Mouse (Mus musculus) liver, embryonic 16.5 days (tissue): ENCODE data around the gene Atox1. TPM values are rescaled to one million over a fixed set of nuclear protein-coding genes. Genes with fewer than 3 reads are reported as not detected.

ENCODE experiments used
- ATAC-seq: fragments of 200-750 bp; cut with Nextera tagmentation; 2 replicates; pipeline ENCODE4 v1.8.0; 2017; ENCODE audit warnings: low read depth, mild to moderate bottlenecking, moderate number of reproducible peaks, moderate library complexity
- H3K27ac ChIP-seq: fragments of 300-500 bp; sonication (generic); 2 replicates; pipeline ENCODE4 v1.5.1; 2014; ENCODE audit warnings: mild to moderate bottlenecking, low read length
- H3K27me3 ChIP-seq: fragments of 300-500 bp; sonication (generic); 2 replicates; pipeline ENCODE4 v1.6.1; 2014; ENCODE audit warnings: low read depth, low read length, mixed read lengths; ENCODE audit not compliant: control insufficient read depth, insufficient read depth
- H3K36me3 ChIP-seq: fragments of 300-500 bp; sonication (generic); 2 replicates; pipeline ENCODE4 v1.6.1; 2014; ENCODE audit warnings: mild to moderate bottlenecking; ENCODE audit not compliant: control insufficient read depth, insufficient read depth
- H3K4me1 ChIP-seq: fragments of 300-500 bp; sonication (generic); 2 replicates; pipeline ENCODE4 v1.6.1; 2014; ENCODE audit warnings: low read depth, low read length, mixed read lengths; ENCODE audit not compliant: control insufficient read depth
- H3K4me2 ChIP-seq: fragments of 300-500 bp; sonication (generic); 2 replicates; pipeline ENCODE4 v1.6.1; 2014; ENCODE audit warnings: low read depth, low read length, mixed read lengths
- H3K4me3 ChIP-seq: fragments of 300-500 bp; sonication (generic); 2 replicates; pipeline ENCODE4 v1.5.1; 2014; ENCODE audit warnings: low read depth, mild to moderate bottlenecking, low read length
- H3K9ac ChIP-seq: fragments of 300-500 bp; sonication (generic); 2 replicates; pipeline ENCODE4 v1.6.1; 2014; ENCODE audit warnings: low read depth, low read length
- H3K9me3 ChIP-seq: fragments of 300-500 bp; sonication (generic); replicated peaks from 2 replicates; pipeline ENCODE4 v1.6.1; 2016; ENCODE audit warnings: low read length; ENCODE audit not compliant: control insufficient read depth
- WGBS: fragments of 180-500 bp; shearing (Covaris S2); extraction: QIAGEN DNeasy Blood & Tissue Kit; methylation state at CpG from one replicate; pipeline ENCODE4 v1.1.7; 2014; ENCODE audit not compliant: insufficient replicate concordance; 5-methylcytosine and 5-hydroxymethylcytosine counted together
- polyA plus RNA-seq: library from polyadenylated mRNA; unstranded; fragments of >200 nt; fragmentation: Nextera tagmentation; extraction: Ambion mirVana; gene quantifications from 2 replicates; pipeline ENCODE4 v1.2.1, GENCODE M21; 2015

Gene Atox1
- polyA plus RNA-seq, 1 experiment from 2014 or later = 195 TPM

DNA sequence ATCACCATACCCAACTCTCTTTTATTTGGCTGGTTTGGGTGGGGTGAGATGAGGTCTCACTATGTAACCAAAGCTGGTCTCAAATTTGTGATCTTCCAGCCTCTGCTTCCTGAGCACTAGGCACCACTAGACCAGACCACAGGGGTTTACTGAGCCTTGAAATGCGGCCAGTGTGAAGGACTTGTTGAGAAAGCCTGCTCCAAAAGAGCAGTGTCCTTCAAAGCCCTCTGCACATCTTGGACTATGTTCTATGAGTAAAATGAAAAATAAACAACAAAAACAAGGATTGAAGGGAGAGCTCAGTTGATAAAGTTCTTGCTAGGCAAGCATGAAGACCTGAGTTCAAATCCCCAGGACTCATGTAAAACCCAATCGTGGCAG, 47.6 kb downstream of the Atox1 start:
- WGBS = 66% methylated on average over 2 of the region's 2 CpGs
- Histone ChIP-seq H3K4me1 (no peaks in the 10 kb centered on the region; the same call in none of the 2 replicates), H3K27ac (no peak overlapping the region), H3K36me3 (no peaks in the 10 kb centered on the region), H3K9me3 (no peaks in the 10 kb centered on the region), H3K27me3 (no peaks in the 10 kb centered on the region), H3K4me3 (no peak overlapping the region), H3K4me2 (no peak overlapping the region), H3K9ac (no peak overlapping the region)
- ATAC-seq = no peak

- Histone ChIP-seq H3K4me2 (no peak overlapping the region), H3K4me3 (no peak overlapping the region), H3K27me3 (no peaks in the 10 kb centered on the region), H3K4me1 (no peaks in the 10 kb centered on the region; the same call in none of the 2 replicates), H3K27ac (no peak overlapping the region), H3K9me3 (no peaks in the 10 kb centered on the region), H3K36me3 (no peaks in the 10 kb centered on the region), H3K9ac (no peak overlapping the region)
- 66% methylated on average over 10 of the region's 10 CpGs for WGBS
- no peak for ATAC-seq
These were observed 48.2 kb downstream of the Atox1 start for GRCm38 (mm10) chr11:55412680-55413415.

GRCm38 (mm10) chr11:55412034-55412433, 49.0 kb downstream of the Atox1 start:
- WGBS = 60% methylated on average over 7 of the region's 7 CpGs
- no peak overlapping the region for H3K4me3 ChIP-seq
- no peak overlapping the region for H3K9ac ChIP-seq
- no peaks in the 10 kb centered on the region for H3K27me3 ChIP-seq
- H3K36me3 ChIP-seq = no peaks in the 10 kb centered on the region
- no peaks in the 10 kb centered on the region for H3K9me3 ChIP-seq
- no peak overlapping the region for H3K27ac ChIP-seq
- H3K4me2 ChIP-seq = no peak overlapping the region
- no peaks in the 10 kb centered on the region; the same call in none of the 2 replicates for H3K4me1 ChIP-seq
- ATAC-seq = no peak

GRCm38 (mm10) chr11:55410502-55410901, 50.5 kb downstream of the Atox1 start:
- WGBS = 25% methylated on average over 3 of the region's 3 CpGs
- no peak overlapping the region for H3K27ac ChIP-seq
- no peaks in the 10 kb centered on the region for H3K36me3 ChIP-seq
- no peaks in the 10 kb centered on the region for H3K9me3 ChIP-seq
- H3K4me2 ChIP-seq = no peak overlapping the region
- no peak overlapping the region for H3K9ac ChIP-seq
- no peaks in the 10 kb centered on the region for H3K27me3 ChIP-seq
- no peaks in the 10 kb centered on the region; the same call in none of the 2 replicates for H3K4me1 ChIP-seq
- no peak overlapping the region for H3K4me3 ChIP-seq
- no peak for ATAC-seq

GRCm38 (mm10) chr11:55410005-55410404, 51.0 kb downstream of the Atox1 start:
- Histone ChIP-seq H3K4me1 (no peaks in the 10 kb centered on the region; the same call in none of the 2 replicates), H3K27me3 (no peaks in the 10 kb centered on the region), H3K9ac (no peak overlapping the region), H3K4me2 (no peak overlapping the region), H3K4me3 (no peak overlapping the region), H3K27ac (no peak overlapping the region), H3K36me3 (no peaks in the 10 kb centered on the region), H3K9me3 (no peaks in the 10 kb centered on the region)
- ATAC-seq = no peak
- WGBS = 44% methylated on average over 3 of the region's 3 CpGs

- Histone ChIP-seq H3K4me2 (no peak overlapping the region), H3K9ac (no peak overlapping the region), H3K9me3 (no peaks in the 10 kb centered on the region), H3K4me3 (no peak overlapping the region), H3K4me1 (no peaks in the 10 kb centered on the region), H3K27me3 (no peaks in the 10 kb centered on the region), H3K36me3 (no peaks in the 10 kb centered on the region), H3K27ac (no peak overlapping the region)
- ATAC-seq = no peak
- WGBS = 71% methylated on average over 4 of the region's 4 CpGs
These were observed 53.9 kb downstream of the Atox1 start for GRCm38 (mm10) chr11:55407133-55407532.

DNA sequence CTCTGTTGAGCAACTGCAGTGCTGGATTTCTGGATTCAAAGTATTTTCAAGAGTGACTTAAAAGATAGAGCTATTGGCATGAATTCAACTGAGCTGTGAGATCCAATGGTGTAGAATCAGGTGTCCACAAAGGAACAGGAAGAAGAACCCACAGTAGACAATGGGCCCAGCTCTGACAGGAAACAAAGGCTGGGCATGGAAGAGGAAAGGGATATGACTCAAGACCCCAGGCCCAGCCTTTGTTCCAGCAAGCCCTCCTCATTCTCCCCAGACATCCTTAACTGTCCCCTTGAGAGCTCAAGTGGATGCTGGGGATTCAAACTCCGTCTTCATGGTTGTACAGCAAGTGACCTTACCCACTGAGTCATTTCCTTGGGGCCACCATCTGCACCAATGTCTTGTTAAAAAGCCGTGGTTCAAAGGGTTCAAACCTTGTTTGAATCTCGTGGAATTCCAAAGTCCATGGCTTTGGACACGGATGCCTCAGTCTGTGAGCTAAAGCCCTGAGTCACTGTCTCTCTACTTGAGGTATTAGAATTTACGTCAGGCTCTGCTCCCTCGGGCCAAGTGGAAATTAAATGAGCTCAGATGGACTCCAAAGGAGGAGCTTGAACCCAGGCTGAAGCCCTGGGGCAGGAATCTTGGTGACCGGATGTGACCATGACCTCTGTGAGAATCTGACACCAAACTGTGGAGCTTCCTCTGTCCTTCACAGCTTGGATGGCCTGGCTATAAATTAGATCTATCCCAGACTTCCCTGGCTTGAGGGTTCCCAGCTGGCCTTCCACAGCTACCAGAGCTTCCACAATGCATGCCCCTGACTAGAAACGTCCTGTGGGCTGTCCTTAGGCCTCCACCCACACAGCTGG, 55.2 kb downstream of the Atox1 start:
- H3K9me3 ChIP-seq = no peaks in the 10 kb centered on the region
- H3K4me2 ChIP-seq = no peak overlapping the region
- WGBS = 39% methylated on average over 8 of the region's 8 CpGs
- H3K9ac ChIP-seq = no peak overlapping the region
- H3K4me3 ChIP-seq = no peak overlapping the region
- peak; percentile 67 for ATAC-seq
- H3K27ac ChIP-seq = 0 out of 2 replicates have a peak overlapping the region, but pooled peaks have one; percentile 9
- no peaks in the 10 kb centered on the region for H3K27me3 ChIP-seq
- no peaks in the 10 kb centered on the region for H3K4me1 ChIP-seq
- no peaks in the 10 kb centered on the region for H3K36me3 ChIP-seq

GRCm38 (mm10) chr11:55404659-55405457, 56.2 kb downstream of the Atox1 start:
- no peak for ATAC-seq
- Histone ChIP-seq H3K4me2 (no peak overlapping the region), H3K4me3 (no peak overlapping the region), H3K4me1 (no peaks in the 10 kb centered on the region), H3K27ac (no peak overlapping the region), H3K27me3 (no peaks in the 10 kb centered on the region), H3K9me3 (no peaks in the 10 kb centered on the region), H3K9ac (no peak overlapping the region), H3K36me3 (no peaks in the 10 kb centered on the region)
- whole genome bisulfite sequencing = 61% methylated on average over 9 of the region's 9 CpGs
